Mouse (Mus musculus): ENCODE measurements around the gene Ttll1. TPM values are rescaled to one million over a fixed set of nuclear protein-coding genes. Genes with fewer than 3 reads are reported as not detected.
"Not testable (repeated sequence)": the region's sequence is repeated elsewhere in the genome, so short reads cannot be mapped to it uniquely, and the experiment has no call there.

Gene Ttll1
- total RNA-seq, 2 experiments from 2014 or later, result 3.2 to 3.6 TPM

DNA sequence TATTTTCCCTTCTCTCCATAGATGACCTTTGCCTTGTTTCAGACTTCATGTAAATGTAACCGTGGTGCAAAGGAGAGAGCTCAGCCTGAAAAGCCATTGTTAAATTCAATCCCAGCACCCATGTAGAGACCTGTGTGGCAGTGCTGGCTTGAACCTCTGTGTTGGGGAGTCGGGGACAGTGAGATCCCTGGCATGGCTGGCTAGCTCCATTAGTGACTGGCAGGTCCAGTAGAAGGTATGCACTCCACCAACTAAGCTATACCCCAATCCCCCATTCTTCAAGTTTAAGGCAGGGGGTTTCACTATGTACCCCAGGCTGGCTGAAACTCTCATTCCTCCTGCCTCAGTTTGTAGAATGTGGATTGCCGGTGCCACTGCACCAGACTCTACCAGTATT, 13.6 kb upstream of the Ttll1 start:
- ATAC-seq (ENCODE audit: poor library complexity, severe bottlenecking), result no peak

- no peak for ATAC-seq (ENCODE audit: poor library complexity, severe bottlenecking)
These were observed 13.1 kb upstream of the Ttll1 start for GRCm38 (mm10) chr15:83523638-83524332.

DNA sequence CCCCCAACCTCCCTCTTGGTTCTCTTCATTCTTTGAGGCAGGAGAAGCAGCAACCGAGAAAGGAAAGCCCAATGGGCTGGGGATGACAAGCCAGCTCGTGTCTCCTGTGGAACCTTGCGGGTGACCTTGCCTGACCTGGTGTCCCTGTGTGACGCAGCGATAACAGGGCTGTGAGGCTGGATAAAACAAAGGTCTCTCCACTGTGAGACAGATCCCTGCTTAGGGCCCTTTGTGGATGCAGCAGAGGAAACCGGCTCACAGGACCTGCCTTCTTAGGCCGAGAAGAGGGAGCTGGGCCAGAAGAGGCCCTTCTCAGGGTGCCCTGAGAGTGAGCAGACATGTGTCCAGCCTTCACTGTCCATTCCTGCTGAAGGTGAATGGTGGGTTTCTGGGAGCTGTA, 12.5 kb upstream of the Ttll1 start:
- ATAC-seq (ENCODE audit: poor library complexity, severe bottlenecking), result no peak

DNA sequence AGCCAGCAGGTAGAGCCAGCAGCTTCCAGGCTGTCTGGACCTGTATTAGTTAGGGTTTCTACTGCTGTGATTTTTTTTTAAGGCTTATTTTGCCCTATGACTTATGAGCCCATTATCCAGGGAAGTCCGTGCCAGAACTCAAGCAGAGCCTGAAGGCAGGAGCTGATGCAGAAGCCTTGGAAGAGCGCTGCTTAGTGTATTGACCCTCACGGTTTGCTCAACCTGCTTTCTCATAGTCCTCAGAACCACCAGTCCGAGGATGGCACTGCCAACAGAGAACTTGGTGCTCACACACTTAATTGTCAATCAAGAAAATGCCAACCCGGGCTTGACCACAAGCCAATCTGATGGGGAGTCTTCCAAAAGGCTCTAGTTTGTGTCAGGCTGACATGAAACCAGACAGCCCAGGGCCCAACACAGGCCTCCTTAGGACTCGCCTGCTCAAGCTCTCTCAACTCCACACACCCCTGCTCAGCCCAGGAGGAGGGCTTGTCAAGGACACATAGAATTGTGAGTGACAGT, 10.2 kb upstream of the Ttll1 start:
- no peak for ATAC-seq (ENCODE audit: poor library complexity, severe bottlenecking)

DNA sequence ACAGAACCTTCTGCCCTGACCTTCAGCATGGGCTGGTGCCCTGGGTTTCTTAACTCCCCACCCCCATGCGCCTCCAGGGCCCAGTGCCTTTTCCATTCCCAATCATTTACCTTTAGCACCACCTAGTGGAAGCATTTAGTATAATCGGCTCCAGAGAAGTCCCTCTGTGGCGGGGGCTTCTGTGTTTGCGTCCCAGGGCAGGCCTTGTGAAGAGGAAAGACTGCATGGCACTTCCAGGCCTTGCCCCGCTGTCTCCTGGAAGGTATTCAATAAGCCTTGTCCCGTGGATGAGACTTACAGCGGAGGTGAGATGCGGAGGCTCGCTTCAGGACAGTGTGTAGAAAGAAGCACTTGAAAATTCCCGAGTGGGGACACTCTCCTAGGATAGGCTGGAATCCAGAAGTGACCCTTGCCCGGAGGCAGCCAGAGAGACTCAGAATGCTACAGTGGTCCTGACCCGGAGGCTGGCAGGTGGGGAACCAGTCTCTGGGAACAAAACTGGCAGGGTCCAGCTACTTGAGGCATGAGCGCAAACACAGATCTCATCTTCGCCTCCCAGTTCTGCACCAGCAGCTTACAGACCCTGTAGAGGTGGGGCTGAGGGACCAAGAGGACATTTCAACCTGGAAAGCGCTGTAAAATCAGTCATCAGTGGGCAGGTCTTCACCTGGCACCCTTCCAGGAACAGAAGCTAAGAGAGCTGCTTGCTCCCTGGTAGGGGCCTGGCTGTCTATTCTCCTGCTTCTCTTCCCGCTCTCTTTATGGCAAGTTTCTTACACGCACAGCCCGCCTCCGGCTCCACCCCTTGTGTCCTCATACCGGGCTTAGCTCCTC, 7.7 kb upstream of the Ttll1 start:
- ATAC-seq (ENCODE audit: poor library complexity, severe bottlenecking), result peak; percentile 96

DNA sequence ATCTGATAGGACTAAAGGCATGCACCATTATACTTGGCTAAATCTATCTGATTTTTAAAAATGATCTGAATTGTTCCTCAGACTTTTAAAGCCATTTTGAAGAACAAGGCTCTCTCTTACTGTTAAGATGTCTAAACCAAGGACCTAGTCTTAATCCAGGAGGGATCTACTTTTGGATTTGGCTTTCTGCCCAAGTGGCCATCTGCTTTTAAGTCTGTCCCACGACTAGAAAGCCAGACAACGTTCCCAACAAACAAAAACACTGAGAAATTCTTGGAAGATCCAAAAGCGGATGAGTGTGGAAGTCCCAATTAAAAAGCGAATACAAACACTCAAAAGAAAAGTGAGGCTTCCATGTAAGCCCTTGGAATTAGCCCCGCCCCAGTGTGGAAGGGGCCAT, 4.3 kb upstream of the Ttll1 start:
- no peak for ATAC-seq (ENCODE audit: poor library complexity, severe bottlenecking)

- no peak for ATAC-seq (ENCODE audit: poor library complexity, severe bottlenecking)
These were observed 2.0 kb upstream of the Ttll1 start for GRCm38 (mm10) chr15:83512489-83513281.

GRCm38 (mm10) chr15:83509950-83510804, 516 bp downstream of the Ttll1 start:
- ATAC-seq (ENCODE audit: poor library complexity, severe bottlenecking), result peak; percentile 25

DNA sequence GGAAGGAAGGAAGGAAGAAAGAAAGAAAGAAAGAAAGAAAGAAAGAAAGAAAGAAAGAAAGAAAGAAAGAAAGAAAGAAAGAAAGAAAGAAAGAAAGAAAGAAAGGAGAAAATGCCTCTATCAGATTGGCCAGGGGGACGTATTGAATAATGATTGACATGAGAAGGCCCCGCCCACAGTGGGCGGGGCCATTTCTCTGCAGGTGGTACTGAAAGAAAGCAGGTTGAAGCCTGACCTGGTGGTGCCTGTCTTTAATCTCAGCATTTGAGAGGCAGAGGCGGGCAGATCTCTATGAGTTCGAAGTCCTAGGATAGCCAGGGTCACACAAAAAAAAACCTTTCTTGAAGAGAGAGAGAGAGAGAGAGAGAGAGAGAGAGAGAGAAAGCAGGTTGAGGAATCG, 9.2 kb downstream of the Ttll1 start:
- ATAC-seq (ENCODE audit: poor library complexity, severe bottlenecking), result not testable (repeated sequence)

GRCm38 (mm10) chr15:83500352-83500751, 10.3 kb downstream of the Ttll1 start:
- peak; percentile 67 for ATAC-seq (ENCODE audit: poor library complexity, severe bottlenecking)

- ATAC-seq (ENCODE audit: poor library complexity, severe bottlenecking), result no peak
These were observed 11.4 kb downstream of the Ttll1 start for GRCm38 (mm10) chr15:83499211-83499755.

DNA sequence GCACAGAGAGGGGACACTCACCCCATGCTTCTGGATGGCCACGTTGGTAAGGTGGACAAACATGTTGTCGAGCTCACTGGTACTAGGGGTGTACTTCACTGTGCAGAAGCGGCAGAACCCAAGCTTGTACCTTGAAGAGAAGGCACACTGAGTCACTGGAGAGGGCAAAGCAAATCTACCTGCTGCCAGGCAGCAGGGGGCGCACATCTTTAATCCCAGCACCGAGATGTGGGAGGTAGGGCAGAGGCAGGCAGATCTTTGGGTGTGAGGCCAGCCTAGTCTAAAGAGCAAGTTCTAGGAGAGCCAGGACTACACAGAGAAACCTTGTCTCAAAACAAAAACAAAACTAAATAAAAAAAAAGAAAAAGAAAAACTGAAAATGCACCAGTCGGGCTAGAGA, 13.4 kb downstream of the Ttll1 start:
- no peak for ATAC-seq (ENCODE audit: poor library complexity, severe bottlenecking)

DNA sequence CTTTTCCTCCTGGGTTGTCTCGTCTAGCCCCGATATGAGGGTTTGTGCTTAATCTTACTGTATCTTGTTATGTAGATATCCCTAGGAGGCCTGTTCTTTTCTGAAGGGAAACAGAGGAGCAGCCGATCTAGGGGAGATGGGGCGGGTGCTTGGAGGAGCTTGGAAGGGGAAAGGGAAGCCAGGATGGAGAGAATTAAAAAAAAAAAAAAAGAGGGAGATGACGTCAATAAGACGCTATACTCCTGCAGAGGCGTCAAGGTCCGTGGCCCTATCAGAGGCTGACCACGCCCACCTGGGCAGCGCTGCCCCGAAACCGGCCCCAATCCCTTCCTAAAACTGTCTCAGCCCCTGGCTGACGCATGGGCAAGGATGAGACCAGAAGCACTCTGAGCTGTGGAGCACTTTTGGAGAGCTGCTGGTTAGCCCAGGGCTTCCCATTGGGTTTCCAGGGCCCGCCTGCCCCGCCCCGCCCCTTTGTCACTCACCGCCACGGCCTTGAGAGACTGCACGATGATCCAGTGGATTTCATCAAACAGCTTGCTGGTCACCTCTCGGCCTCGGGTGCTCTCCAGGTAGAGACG, 14.8 kb downstream of the Ttll1 start:
- ATAC-seq (ENCODE audit: poor library complexity, severe bottlenecking), result no peak

- no peak for ATAC-seq (ENCODE audit: poor library complexity, severe bottlenecking)
These were observed 15.5 kb downstream of the Ttll1 start for GRCm38 (mm10) chr15:83495195-83495594.

GRCm38 (mm10) chr15:83494572-83494920, 16.1 kb downstream of the Ttll1 start:
- no peak for ATAC-seq (ENCODE audit: poor library complexity, severe bottlenecking)

DNA sequence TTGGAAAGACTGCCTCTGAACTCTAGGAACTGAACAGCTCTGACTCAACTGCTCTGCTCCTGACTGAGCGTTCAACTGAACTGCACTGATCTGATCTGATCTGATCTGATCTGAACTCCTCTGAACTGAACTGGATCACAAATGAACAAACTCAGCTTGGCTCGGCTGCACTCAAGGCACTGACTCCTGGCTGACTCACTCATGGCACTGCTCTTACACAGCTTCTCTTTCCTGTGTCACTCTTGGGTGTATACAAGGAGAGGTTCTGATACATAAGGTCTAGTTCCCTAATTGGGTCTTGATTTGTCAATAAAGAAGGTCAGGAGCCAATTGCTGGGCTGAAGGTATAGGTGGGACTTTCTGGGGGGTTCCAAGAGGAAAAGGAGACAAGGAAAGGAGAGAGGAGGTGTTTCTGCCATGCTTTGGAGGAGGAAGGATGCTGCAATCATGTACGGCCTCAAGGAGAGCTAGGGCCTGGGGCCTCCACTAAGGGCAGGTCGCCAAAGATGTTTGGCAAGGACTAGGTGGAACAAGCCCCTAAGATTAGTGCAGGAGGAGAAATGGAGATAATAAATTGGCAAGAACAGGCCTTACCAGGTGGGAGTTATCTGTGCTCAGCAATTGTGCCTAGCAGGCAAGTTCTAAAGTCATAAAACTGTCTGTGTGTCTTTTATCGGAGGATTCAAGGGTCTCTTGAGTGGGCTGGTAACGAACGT, 16.7 kb downstream of the Ttll1 start:
- no peak for ATAC-seq (ENCODE audit: poor library complexity, severe bottlenecking)

GRCm38 (mm10) chr15:83491891-83492290, 18.8 kb downstream of the Ttll1 start:
- no peak for ATAC-seq (ENCODE audit: poor library complexity, severe bottlenecking)

GRCm38 (mm10) chr15:83489471-83489870, 21.2 kb downstream of the Ttll1 start:
- no peak for ATAC-seq (ENCODE audit: poor library complexity, severe bottlenecking)

DNA sequence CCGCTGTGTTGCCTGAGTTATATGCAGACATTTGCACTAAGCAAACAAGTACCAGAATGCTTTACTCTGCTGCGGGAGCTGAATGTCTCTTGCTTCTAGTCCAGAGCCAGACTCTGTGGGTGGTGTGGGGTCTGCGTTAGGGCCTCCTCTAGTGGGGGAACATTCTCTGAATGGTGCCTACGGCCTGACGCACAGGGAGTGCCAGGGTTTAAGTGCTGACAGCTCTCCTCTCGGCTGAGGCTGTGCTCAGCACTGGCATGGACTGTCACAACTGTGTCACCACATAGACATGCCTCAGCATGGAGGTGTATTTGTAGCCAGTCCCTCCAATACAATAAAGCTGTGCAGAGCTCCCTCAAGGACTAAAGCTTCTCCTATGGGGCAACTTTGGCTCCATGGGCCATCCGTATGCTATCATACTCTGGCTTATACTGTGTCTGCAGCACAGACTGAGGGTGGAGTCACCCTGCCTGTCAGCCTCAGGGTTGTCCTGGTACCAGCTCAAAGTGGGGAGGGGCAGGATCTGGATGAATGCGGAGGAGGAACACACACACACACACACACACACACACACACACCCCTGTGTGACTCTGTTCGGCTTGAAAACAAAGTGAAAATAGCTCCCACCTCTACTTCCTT, 23.1 kb downstream of the Ttll1 start:
- no peak for ATAC-seq (ENCODE audit: poor library complexity, severe bottlenecking)
